Mouse (Mus musculus) ES-Bruce4 (cell line): ENCODE measurements around the gene Shroom3.

Experiments used
- CTCF ChIP-seq: IDR thresholded peaks from one replicate; pipeline ENCODE4 v1.8.1; 2011; ENCODE audit warnings: low read depth, low read length
- POLR2A ChIP-seq: IDR thresholded peaks from one replicate; pipeline ENCODE4 v1.8.1; 2011; ENCODE audit warnings: low read length; ENCODE audit not compliant: insufficient read depth

GRCm38 (mm10) chr5:92698837-92699529, 15.7 kb downstream of the Shroom3 start:
- no peak for TF ChIP-seq CTCF
- no peak for TF ChIP-seq POLR2A
